In genomic region chr3:153240366-153240765, GRCm38 (mm10) we compare ENCODE assay signal across 13 mouse cellular contexts.
DNase-seq lines count a peak whose midpoint lies in the region; ATAC-seq lines count a peak whose summit lies in the region.
"Had no signal": no experiment of that assay in that cellular context is flagged by ENCODE, and none has a peak within 500 bp of the region (broad histone marks: within the 10 kb centered on the region; RNA-seq: fewer than 3 reads in every experiment).

No protein-coding gene starts in this region.

- peaks cover 24% of the 10 kb centered on the region for H3K4me1 ChIP-seq in heart, embryonic 11.5 days (ENCODE audit: control insufficient read depth, insufficient read depth, low read length)
- peaks cover 22% of the 10 kb centered on the region for H3K4me1 ChIP-seq in lung, embryonic 15.5 days
- H3K4me1 ChIP-seq: intestine, embryonic 15.5 days had no signal

- peak overlapping the region; percentile 10; the same call in 1 of the 2 replicates for H3K27ac ChIP-seq in heart, embryonic 11.5 days (ENCODE audit: low read depth, low read length)
- H3K27ac ChIP-seq in lung, embryonic 15.5 days: 0 out of 2 replicates have a peak overlapping the region, but pooled peaks have one; percentile 10
- H3K27ac ChIP-seq: embryonic facial prominence, embryonic 13.5 days; intestine, embryonic 15.5 days had no signal

- no peak overlapping the region for H3K4me2 ChIP-seq in heart, embryonic 11.5 days
- H3K4me2 ChIP-seq in lung, embryonic 15.5 days: no peak overlapping the region
- H3K4me2 ChIP-seq: embryonic facial prominence, embryonic 13.5 days; intestine, embryonic 15.5 days had no signal

- H3K4me3 ChIP-seq in heart, embryonic 11.5 days (ENCODE audit: low read depth, low read length): no peak overlapping the region
- H3K4me3 ChIP-seq in lung, embryonic 15.5 days: no peak overlapping the region
- H3K4me3 ChIP-seq: embryonic facial prominence, embryonic 13.5 days; intestine, embryonic 15.5 days had no signal

- no peaks in the 10 kb centered on the region; the same call in 1 of the 2 replicates for H3K27me3 ChIP-seq in heart, embryonic 11.5 days (ENCODE audit: control insufficient read depth, insufficient read depth, low read length)
- H3K27me3 ChIP-seq in lung, embryonic 15.5 days: no peaks in the 10 kb centered on the region
- H3K27me3 ChIP-seq: embryonic facial prominence, embryonic 13.5 days; intestine, embryonic 15.5 days had no signal

- no peaks in the 10 kb centered on the region for H3K9me3 ChIP-seq in heart, embryonic 11.5 days (replicated peaks; ENCODE audit: control insufficient read depth, low read length)
- H3K9me3 ChIP-seq in lung, embryonic 15.5 days: no peaks in the 10 kb centered on the region
- H3K9me3 ChIP-seq: embryonic facial prominence, embryonic 13.5 days; intestine, embryonic 15.5 days had no signal

- no peak for DNase-seq in heart, adult 18-20 months
- peak; percentile 30 for DNase-seq in CD4-positive helper T cell, adult 2 months (ENCODE audit: low read depth, low spot score)
- peak; percentile 38 for DNase-seq in MN1 (ENCODE audit: low spot score)
- DNase-seq in urinary bladder, adult 18-20 months (ENCODE audit: low spot score in 2 of 2): no peak
- DNase-seq in ovary, adult 18-20 months (ENCODE audit: low spot score): no peak
- no peak for DNase-seq in embryo, embryonic 10 days (ENCODE audit: low spot score)
- DNase-seq: cerebellum, adult 9-11 months; kidney, postnatal 14 days; thymus, postnatal 14 days had no signal

- no peaks in the 10 kb centered on the region for H3K36me3 ChIP-seq in heart, embryonic 11.5 days (ENCODE audit: control insufficient read depth, insufficient read depth, low read length)
- no peaks in the 10 kb centered on the region for H3K36me3 ChIP-seq in lung, embryonic 15.5 days
- H3K36me3 ChIP-seq: embryonic facial prominence, embryonic 13.5 days; intestine, embryonic 15.5 days had no signal

- WGBS in heart, embryonic 11.5 days (ENCODE audit: insufficient replicate concordance): 21% methylated on average over 4 of the region's 4 CpGs
- WGBS in lung, embryonic 15.5 days: 17% methylated on average over 4 of the region's 4 CpGs

- no peak overlapping the region for H3K9ac ChIP-seq in heart, embryonic 11.5 days (ENCODE audit: low read depth, low read length)
- no peak overlapping the region for H3K9ac ChIP-seq in lung, embryonic 15.5 days
- H3K9ac ChIP-seq: embryonic facial prominence, embryonic 13.5 days; intestine, embryonic 15.5 days had no signal

- ATAC-seq in heart, embryonic 11.5 days (replicated peaks; ENCODE audit: insufficient number of reproducible peaks, low FRiP score, low TSS enrichment): 0 out of 2 replicates have a peak, but pooled peaks have one; percentile 3
- ATAC-seq in lung, embryonic 15.5 days (ENCODE audit: borderline replicate concordance, extremely low read depth, low FRiP score, low TSS enrichment): peak; percentile 37
- ATAC-seq: intestine, embryonic 15.5 days had no signal

Comparison
In these comparisons a context has a peak if more than half of its experiments do, and no peak if none do; other contexts are left out.
1. DNase-seq: peak in CD4-positive helper T cell, adult 2 months (single experiment) and MN1 (single experiment); none in heart, adult 18-20 months (0 of 2), urinary bladder, adult 18-20 months (0 of 2), ovary, adult 18-20 months (single experiment) and embryo, embryonic 10 days (single experiment).